In genomic region chr13:51763019-51763698, GRCm38 (mm10) we compare ENCODE assay signal across 11 mouse cellular contexts. TPM values are rescaled to one million over a fixed set of nuclear protein-coding genes. Genes with fewer than 3 reads are reported as not detected.
DNase-seq lines count a peak whose midpoint lies in the region; ATAC-seq and TF ChIP-seq lines count a peak whose summit lies in the region.
"Had no signal": no experiment of that assay in that cellular context is flagged by ENCODE, and none has a peak within 500 bp of the region (broad histone marks: within the 10 kb centered on the region; RNA-seq: fewer than 3 reads in every experiment).

No protein-coding gene starts in this region.

- H3K36me3 ChIP-seq in liver, embryonic 13.5 days: no peaks in the 10 kb centered on the region
- no peaks in the 10 kb centered on the region for H3K36me3 ChIP-seq in lung, postnatal 0 days (ENCODE audit: insufficient read depth, low read length)
- H3K36me3 ChIP-seq: neural tube, embryonic 13.5 days; stomach, embryonic 15.5 days had no signal

- TF ChIP-seq EP300 in lung, postnatal 0 days (IDR thresholded peaks at IDR 0.05): no peak

- no peak overlapping the region for H3K4me2 ChIP-seq in liver, embryonic 13.5 days
- H3K4me2 ChIP-seq in lung, postnatal 0 days (replicated peaks; ENCODE audit: low read depth, low read length): no peak overlapping the region
- H3K4me2 ChIP-seq: neural tube, embryonic 13.5 days; stomach, embryonic 15.5 days had no signal

- peak overlapping the region; percentile 80 for H3K27ac ChIP-seq in layer of hippocampus, adult 2 months
- no peak overlapping the region for H3K27ac ChIP-seq in liver, embryonic 13.5 days
- H3K27ac ChIP-seq in lung, postnatal 0 days (ENCODE audit: low read length): no peak overlapping the region
- H3K27ac ChIP-seq: stomach, embryonic 15.5 days had no signal

- no peaks in the 10 kb centered on the region for H3K9me3 ChIP-seq in liver, embryonic 13.5 days (replicated peaks)
- no peaks in the 10 kb centered on the region for H3K9me3 ChIP-seq in lung, postnatal 0 days (ENCODE audit: low read length)
- H3K9me3 ChIP-seq: neural tube, embryonic 13.5 days; stomach, embryonic 15.5 days had no signal

- TF ChIP-seq CTCF in layer of hippocampus, adult 2 months (conservative IDR thresholded peaks at IDR 0.05): no peak
- no peak for TF ChIP-seq CTCF in lung, postnatal 0 days (IDR thresholded peaks at IDR 0.05)

- H3K27me3 ChIP-seq in liver, embryonic 13.5 days: no peaks in the 10 kb centered on the region
- no peaks in the 10 kb centered on the region for H3K27me3 ChIP-seq in lung, postnatal 0 days (replicated peaks; ENCODE audit: insufficient read depth, low read length)
- H3K27me3 ChIP-seq: neural tube, embryonic 13.5 days; stomach, embryonic 15.5 days had no signal

- DNase-seq in layer of hippocampus, adult 2 months (ENCODE audit: low spot score in 2 of 2): no peak
- no peak for DNase-seq in layer of hippocampus, adult 11-12 months (ENCODE audit: low spot score)
- peak; percentile 73 for DNase-seq in NIH3T3 (ENCODE audit: low read depth)
- no peak for DNase-seq in liver, embryonic 13.5 days
- peak; percentile 79 to 86 for DNase-seq in thymus, postnatal 10 days (ENCODE audit: low spot score in 2 of 2)
- DNase-seq in kidney, adult 18-20 months: no peak
- DNase-seq in lung, postnatal 0 days (ENCODE audit: low spot score): no peak
- DNase-seq: cerebellum, postnatal 14 days; kidney, postnatal 14 days had no signal

- WGBS in liver, embryonic 13.5 days (ENCODE audit: insufficient replicate concordance): 53% methylated on average over 12 of the region's 12 CpGs
- 74% methylated on average over 12 of the region's 12 CpGs for WGBS in lung, postnatal 0 days

- no peak overlapping the region for H3K4me3 ChIP-seq in layer of hippocampus, adult 2 months
- H3K4me3 ChIP-seq in liver, embryonic 13.5 days (replicated peaks): no peak overlapping the region
- no peak overlapping the region for H3K4me3 ChIP-seq in lung, postnatal 0 days (ENCODE audit: low read depth, low read length)
- H3K4me3 ChIP-seq: neural tube, embryonic 13.5 days; stomach, embryonic 15.5 days had no signal

- no peak overlapping the region for H3K9ac ChIP-seq in liver, embryonic 13.5 days
- H3K9ac ChIP-seq in lung, postnatal 0 days (replicated peaks; ENCODE audit: low read depth): no peak overlapping the region
- H3K9ac ChIP-seq: neural tube, embryonic 13.5 days; stomach, embryonic 15.5 days had no signal

- peaks cover 49% of the 10 kb centered on the region for H3K4me1 ChIP-seq in liver, embryonic 13.5 days (replicated peaks)
- H3K4me1 ChIP-seq in lung, postnatal 0 days (ENCODE audit: insufficient read depth, low read depth, low read length): 0 out of 2 replicates have a peak, but pooled peaks cover 4% of the 10 kb centered on the region

- peak; percentile 51 for ATAC-seq in liver, embryonic 13.5 days (ENCODE audit: low read depth)
- ATAC-seq in lung, postnatal 0 days: no peak

RNA-seq across cellular contexts. Expression of gene Sema4d, which starts 30.4 kb away (rescaled TPM):
- 10 to 100 TPM; 76.3 to 83.9 TPM for total RNA-seq in layer of hippocampus, adult 2 months (2021)
- 6.0 and 7.6 TPM in 2 replicates for polyA plus RNA-seq in liver, embryonic 13.5 days (2015; fragmentation: Nextera tagmentation; extraction: Ambion mirVana)
- 4.9 and 5.7 TPM in 2 replicates for polyA plus RNA-seq in lung, postnatal 0 days (2015; fragmentation: Nextera tagmentation; extraction: Ambion mirVana)

Comparison
In these comparisons a context has a peak if more than half of its experiments do, and no peak if none do; other contexts are left out.
1. DNase-seq: peak in NIH3T3 (single experiment) and thymus, postnatal 10 days (2 of 2); none in layer of hippocampus, adult 2 months (0 of 2), layer of hippocampus, adult 11-12 months (single experiment), liver, embryonic 13.5 days (single experiment), kidney, adult 18-20 months (single experiment) and lung, postnatal 0 days (single experiment).